Mouse (Mus musculus): ENCODE results near the gene Grin3b. TPM values are rescaled to one million over a fixed set of nuclear protein-coding genes. Genes with fewer than 3 reads are reported as not detected.

The Grin3b gene
- total RNA-seq, 2 experiments from 2014 or later: 0.27 to 0.36 TPM

GRCm38 (mm10) chr10:79988506-79989271 lies 18.2 kb downstream of the Grin3b start, which contains the start of gene Cnn2:
Gene Cnn2 (plus strand): TSS chr10:79988584.
- peak; percentile 72 for DNase-seq

- DNase-seq: no peak
Observed at GRCm38 (mm10) chr10:79989272-79989786, 18.8 kb downstream of the Grin3b start.

- DNase-seq: no peak
Observed at GRCm38 (mm10) chr10:79989870-79990269, 19.4 kb downstream of the Grin3b start.

GRCm38 (mm10) chr10:79991099-79991498 lies 20.6 kb downstream of the Grin3b start:
- DNase-seq: no peak

GRCm38 (mm10) chr10:79991548-79991947 lies 21.0 kb downstream of the Grin3b start:
- no peak for DNase-seq

- DNase-seq: peak; percentile 56
Observed at GRCm38 (mm10) chr10:79994397-79995115, 24.0 kb downstream of the Grin3b start.

GRCm38 (mm10) chr10:79995636-79996035 lies 25.1 kb downstream of the Grin3b start:
- DNase-seq: no peak

- DNase-seq: peak; percentile 99
Observed at GRCm38 (mm10) chr10:79996272-79997033, 25.9 kb downstream of the Grin3b start, which contains the start of gene Abca7. Gene Abca7 (plus strand): TSS chr10:79996494.

- peak; percentile 79 for DNase-seq
Observed at GRCm38 (mm10) chr10:79997034-79997760, 26.7 kb downstream of the Grin3b start.

GRCm38 (mm10) chr10:79997819-79998218 lies 27.3 kb downstream of the Grin3b start:
- DNase-seq: peak; percentile 52

- no peak for DNase-seq
Observed at GRCm38 (mm10) chr10:80001945-80002344, 31.4 kb downstream of the Grin3b start.

GRCm38 (mm10) chr10:80002829-80003228 lies 32.3 kb downstream of the Grin3b start:
- DNase-seq: no peak

GRCm38 (mm10) chr10:80003374-80004232 lies 33.1 kb downstream of the Grin3b start:
- DNase-seq: no peak

- peak; percentile 71 for DNase-seq
Observed at GRCm38 (mm10) chr10:80004233-80004705, 33.8 kb downstream of the Grin3b start.

- DNase-seq: no peak
Observed at GRCm38 (mm10) chr10:80011740-80012139, 41.2 kb downstream of the Grin3b start.

GRCm38 (mm10) chr10:80013609-80014008 lies 43.1 kb downstream of the Grin3b start:
- no peak for DNase-seq

GRCm38 (mm10) chr10:80014484-80015290 lies 44.2 kb downstream of the Grin3b start:
- no peak for DNase-seq

GRCm38 (mm10) chr10:80015583-80015982 lies 45.1 kb downstream of the Grin3b start:
- DNase-seq: no peak

GRCm38 (mm10) chr10:80016511-80016910 lies 46.0 kb downstream of the Grin3b start, which contains the start of gene Arhgap45:
Gene Arhgap45 (plus strand): TSS chr10:80016653.
- DNase-seq: no peak
